Mouse (Mus musculus) kidney, postnatal 14 days (tissue): ENCODE measurements around the gene Rybp.
A peak's percentile ranks its signal among the peaks of the same experiment; 100 is the strongest.

ENCODE experiments used
- DNase-seq: peaks from one replicate; pipeline ENCODE4 v3.0.0; 2022; ENCODE audit warnings: mixed read lengths

Rybp gene

DNA sequence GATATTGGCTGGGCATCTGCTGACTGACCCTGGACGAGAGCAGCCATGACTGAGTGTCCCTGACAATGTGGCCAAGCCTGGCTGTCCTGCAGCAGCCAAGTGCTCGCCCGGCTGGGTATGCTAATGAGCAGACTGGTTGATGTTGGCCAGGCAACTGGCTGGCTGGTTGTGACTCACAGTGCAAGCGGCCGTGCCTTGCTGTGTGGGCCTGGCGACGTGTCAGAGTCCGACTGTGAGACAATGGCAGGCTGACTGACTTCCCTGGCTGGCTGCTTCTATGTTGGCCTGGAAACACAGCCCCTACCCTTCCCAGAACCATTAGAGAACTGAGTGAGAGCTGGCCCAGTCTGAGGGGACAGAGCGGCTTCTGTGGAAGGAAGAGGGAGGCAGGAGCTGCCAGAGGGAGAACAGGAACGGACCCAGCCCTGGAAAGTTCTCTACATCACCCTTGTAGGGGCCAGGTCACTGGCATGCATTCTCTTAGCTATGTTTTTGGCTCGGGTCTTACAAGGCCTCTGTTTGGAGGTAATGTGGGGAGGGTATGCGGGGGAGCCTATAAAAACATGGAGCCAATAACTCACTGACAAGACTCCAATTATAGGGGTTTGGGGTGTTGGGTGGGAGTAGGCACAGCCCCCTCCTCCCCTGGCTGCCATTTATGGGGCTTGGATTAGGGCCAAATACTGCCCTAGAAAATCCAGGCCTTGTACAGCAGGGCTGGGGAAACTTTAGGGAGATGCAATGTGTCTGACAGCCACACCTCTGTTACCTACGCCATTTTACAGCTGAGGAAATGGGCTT lies 68.5 kb downstream of the Rybp start:
- DNase-seq = peak; percentile 67

GRCm38 (mm10) chr6:100217507-100217906 lies 69.8 kb downstream of the Rybp start:
- no peak for DNase-seq

DNA sequence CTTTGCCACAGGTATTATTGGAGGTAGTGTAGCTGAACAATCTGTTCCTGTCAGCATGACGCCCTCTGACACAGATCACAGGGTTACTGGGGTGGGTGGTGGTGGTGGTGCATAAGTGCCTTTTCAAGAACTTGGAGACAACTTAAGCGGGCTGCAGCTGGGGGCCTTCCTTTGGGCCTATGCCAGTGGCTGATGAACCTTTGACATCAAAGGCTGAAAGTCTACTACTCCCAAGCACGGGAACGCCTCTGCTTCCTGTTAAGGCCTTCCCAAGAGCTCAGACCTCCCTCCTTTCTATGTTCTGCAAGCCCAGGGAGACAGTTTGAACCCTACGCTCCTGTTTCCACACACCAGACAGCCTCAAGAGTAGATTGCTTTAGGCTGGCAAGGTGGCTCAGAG lies 70.3 kb downstream of the Rybp start:
- DNase-seq = no peak

DNA sequence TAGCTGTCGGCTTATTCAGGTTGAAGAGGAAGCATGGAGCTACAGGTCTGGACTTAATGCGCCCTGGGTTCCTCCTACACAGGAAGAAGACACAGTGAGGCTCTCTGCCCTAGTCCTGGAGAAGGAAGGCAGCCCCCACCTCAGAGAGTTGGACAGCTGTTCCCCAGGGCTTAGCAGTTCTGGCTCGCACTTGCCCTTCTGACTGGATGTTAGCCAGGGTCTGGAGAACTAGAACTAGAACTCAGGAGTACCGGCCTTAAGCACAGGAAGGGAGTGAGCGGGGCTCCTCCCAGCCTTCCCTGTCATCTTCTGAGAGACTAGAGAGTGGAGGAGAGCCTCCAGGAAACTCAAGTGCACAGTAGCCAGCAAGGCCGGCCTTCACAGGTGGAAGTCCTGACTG lies 71.5 kb downstream of the Rybp start:
- no peak for DNase-seq

- DNase-seq = no peak
Measured at GRCm38 (mm10) chr6:100214132-100214913, 73.0 kb downstream of the Rybp start.

DNA sequence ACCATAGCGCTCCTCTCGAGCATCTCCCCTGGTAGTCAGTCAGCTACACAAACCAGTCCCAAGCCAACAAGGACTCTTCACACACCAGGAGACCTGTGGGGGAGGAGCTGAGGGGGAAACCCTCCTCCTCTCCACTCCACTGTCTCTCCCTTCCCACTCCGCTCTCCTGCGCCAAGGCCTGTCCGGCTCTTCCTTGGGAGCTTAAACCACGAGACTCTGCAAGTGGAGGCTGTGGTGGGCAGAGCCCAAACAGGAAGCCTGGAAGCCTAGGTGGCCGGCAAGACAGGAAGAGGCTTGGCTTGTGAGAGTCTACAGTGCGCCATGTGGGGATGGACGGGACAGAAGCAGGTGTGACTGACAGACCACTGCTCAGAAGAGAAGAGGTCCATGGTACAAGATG lies 73.7 kb downstream of the Rybp start:
- DNase-seq = no peak

- DNase-seq = no peak
Measured at GRCm38 (mm10) chr6:100212820-100213219, 74.5 kb downstream of the Rybp start.

- no peak for DNase-seq
Measured at GRCm38 (mm10) chr6:100211646-100212045, 75.6 kb downstream of the Rybp start.

DNA sequence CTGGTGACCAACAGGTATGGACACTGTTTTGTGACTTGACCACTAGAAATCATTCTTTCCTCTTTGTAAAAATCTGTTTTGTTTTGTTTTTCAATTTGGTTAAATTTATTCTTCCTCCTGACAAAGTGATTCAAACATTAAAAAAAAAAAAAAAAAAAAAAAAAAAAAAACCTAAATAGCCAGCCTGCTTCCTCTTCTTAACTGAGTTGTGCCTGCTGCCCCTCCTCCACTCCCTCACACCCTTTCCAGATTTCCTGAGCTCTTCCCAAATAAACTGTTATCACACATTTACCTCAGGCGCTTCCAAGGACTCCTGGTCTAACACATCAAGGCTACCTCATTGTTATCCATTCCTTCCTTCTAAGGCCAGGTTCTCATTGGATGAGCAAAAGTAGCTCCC lies 76.8 kb downstream of the Rybp start:
- no peak for DNase-seq

DNA sequence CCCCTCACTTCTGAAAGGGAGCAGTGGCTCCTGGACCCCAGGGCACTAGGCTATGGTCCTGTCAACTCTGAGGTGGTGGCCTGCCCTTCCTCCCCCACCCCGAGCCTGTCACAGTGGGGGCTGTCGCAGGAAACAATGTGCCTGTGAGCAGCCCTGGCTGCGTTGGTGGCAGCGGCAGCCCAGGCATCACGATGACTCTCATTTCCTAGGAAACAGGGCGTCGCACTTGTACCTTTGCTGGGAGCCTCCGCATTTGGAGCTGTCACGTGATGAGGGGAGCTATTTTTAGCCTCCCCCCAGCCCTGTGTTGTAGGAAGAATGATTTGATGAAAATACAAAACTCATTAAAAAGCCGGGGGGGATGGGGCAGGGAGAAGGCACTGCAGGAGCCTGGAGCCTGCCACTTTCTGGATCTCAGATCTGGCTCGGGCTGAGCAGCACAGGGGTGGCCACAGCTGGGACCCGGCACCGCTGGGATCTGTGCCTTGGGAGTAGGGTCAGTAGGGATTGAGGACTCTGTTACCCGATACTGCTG lies 80.5 kb downstream of the Rybp start:
- peak; percentile 61 for DNase-seq

GRCm38 (mm10) chr6:100206261-100206660 lies 81.0 kb downstream of the Rybp start:
- no peak for DNase-seq

DNA sequence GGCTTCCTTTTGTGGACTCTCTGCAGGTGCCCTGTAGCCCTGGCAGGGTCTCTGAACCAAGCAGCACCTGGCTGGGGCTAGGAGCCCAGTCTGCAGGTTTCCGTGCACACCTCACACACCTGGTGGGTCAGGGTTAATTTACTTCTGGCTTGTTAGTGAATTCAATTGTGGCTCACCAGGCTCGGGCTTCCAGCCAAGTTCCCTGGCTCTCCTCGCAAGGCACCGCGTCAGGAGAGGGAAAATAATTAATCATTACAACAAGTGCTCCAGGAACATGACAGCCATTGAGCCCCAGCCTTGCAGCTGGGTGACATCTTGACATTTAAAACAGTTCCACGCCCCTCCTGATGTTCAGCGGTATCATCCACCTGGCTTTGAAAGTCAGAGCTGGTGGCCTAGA lies 82.8 kb downstream of the Rybp start:
- DNase-seq = peak; percentile 87

DNA sequence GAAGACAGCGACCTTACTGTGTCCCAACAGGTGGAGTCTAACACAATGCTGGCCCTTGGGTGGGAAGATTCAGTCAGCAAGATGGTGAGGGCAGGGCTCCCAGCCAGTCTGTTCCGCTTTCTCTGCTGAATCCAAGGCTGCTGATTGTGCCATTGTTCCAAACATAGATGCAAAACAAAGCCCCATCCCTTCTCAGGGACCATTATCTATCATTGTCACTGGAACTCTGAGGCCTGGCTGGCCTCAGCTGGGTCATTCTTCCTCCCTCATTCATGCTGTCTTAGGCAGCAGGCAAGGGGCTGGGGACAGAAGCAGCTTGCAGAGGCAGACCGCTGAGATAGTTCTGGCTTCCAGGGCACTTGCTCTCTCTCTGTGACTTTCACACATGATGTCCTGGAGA lies 83.8 kb downstream of the Rybp start:
- DNase-seq = no peak

- no peak for DNase-seq
Measured at GRCm38 (mm10) chr6:100202091-100202490, 85.2 kb downstream of the Rybp start.

- no peak for DNase-seq
Measured at GRCm38 (mm10) chr6:100197102-100197501, 90.2 kb downstream of the Rybp start.

DNA sequence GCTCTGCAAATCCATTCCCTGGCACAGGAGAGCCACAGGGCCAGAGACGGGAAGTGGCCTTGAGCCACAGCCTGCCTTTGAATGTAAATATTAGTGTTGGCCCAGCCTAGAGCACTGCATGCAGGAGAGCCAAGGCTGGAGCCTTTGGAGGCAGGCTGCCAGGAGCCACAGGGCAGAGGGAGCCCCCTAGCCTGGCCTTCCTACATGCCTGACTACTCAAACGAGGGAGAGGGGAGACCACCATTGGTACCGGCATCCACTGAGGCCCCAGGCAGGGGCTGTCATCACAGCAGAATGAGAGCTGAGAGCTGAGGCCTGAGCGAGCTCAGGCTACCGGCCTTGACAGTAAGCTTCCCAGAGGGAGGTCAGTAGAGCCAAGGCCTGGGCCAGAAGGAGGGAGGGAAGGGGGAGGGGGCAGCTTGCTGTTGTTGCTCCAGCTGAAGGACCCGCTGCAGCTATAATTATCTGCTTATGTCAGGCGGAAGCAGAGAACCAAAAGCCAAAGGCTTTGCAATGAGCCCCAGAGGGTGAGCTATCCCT lies 91.3 kb downstream of the Rybp start:
- DNase-seq = peak; percentile 76

DNA sequence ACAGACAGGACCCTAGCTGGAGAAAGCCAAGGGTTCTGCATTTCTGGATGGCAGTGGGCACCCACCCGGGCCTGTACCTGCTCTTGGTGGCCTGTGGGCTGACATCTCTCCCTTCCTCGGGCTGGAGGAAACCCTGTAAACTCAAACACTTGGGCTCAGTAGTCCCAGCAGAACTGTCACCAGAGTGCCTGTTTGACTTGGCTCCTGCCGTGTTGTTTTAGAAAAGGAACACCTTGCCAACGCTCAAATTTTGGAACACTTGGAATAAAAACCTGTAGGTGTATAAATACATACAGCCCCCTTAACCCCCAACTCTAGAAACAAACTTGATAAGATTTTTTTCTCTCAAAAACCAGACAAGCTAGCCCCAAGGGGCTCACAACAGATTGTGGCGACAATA lies 92.2 kb downstream of the Rybp start:
- DNase-seq = no peak

DNA sequence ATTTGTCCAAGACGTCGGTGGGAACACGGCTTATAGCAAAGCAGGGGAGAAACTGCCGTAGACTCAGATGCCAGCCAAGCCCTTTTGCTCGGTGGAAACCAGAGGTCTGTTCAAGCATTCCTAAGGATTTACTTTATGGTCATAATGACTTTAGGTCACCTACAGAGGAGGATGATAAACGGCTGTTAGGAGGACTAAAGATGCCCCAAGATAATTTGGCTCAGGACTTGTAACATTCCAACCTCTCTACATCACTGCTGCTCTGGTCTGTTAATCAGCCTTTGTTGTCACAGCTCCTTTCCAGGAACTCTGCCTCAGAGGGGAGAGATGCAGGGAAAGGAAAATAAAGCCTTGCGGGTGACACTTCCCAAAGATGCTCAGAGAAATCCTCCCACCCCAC lies 93.5 kb downstream of the Rybp start:
- no peak for DNase-seq

DNA sequence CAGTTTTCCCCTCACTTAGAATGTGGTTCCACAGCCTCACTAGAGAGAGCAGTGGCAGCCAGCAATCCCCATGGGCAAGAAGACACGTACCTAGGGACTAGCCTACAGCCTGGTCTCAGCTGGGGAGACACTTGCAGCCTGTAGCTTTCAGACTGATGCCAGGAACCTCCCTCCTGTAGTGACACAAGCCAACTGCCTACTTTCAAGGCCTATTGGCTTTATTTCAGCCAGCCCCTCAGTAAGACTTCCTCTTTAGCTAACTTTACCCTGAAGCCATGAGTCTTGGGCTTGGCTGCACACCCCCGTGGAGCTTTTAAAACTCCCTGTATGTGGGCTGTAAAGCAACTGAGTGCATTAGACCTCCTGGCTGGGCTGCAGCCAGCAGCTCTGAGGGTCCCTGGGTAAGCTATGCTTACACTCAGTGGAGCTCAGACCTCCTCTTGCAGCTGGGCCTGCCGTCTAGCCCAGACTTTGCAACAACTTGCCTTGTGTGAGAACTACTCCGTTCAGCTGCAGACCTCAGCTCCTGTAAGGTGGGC lies 94.5 kb downstream of the Rybp start:
- no peak for DNase-seq

GRCm38 (mm10) chr6:100190803-100191559 lies 96.3 kb downstream of the Rybp start:
- DNase-seq = no peak

- DNase-seq = no peak
Measured at GRCm38 (mm10) chr6:100190310-100190709, 97.0 kb downstream of the Rybp start.

GRCm38 (mm10) chr6:100188883-100189743 lies 98.2 kb downstream of the Rybp start:
- peak; percentile 47 for DNase-seq
